Mouse (Mus musculus): ENCODE measurements at regions not wholly inside any gene's neighbourhood (a gene's known extent, or its start where the extent isn't known, plus 50 kb on each side); places are given as distances from the start of the nearest gene placed in this dataset.

- intact Hi-C loops (cut with DNase I) = loop anchor here (10.0 kb wide), 1 partner anchor 722 kb away; no protein-coding TSS in a partner anchor
- DNase-seq (ENCODE audit: low spot score in 2 of 2) = no peak
Measured at GRCm38 (mm10) chr17:9756675-9757074, 87.2 kb upstream of the Pabpc6 start.

- intact Hi-C loops (cut with DNase I) = loop anchor here (10.0 kb wide), 1 partner anchor 721 kb away; no protein-coding TSS in a partner anchor
- DNase-seq (ENCODE audit: low spot score in 2 of 2) = peak; percentile 62 to 79
Measured at GRCm38 (mm10) chr17:9756196-9756595, 86.7 kb upstream of the Pabpc6 start.

GRCm38 (mm10) chr17:9755576-9755975, 86.1 kb upstream of the Pabpc6 start:
- no peak for DNase-seq (ENCODE audit: low spot score in 2 of 2)
- intact Hi-C loops (cut with DNase I) = loop anchor here (10.0 kb wide), 1 partner anchor 721 kb away; no protein-coding TSS in a partner anchor

GRCm38 (mm10) chr17:9754884-9755405, 85.4 kb upstream of the Pabpc6 start:
- intact Hi-C loops (cut with DNase I) = loop anchor here (10.0 kb wide), 1 partner anchor 720 kb away; no protein-coding TSS in a partner anchor
- no peak for DNase-seq (ENCODE audit: low spot score in 2 of 2)

- intact Hi-C loops (cut with DNase I) = loop anchor here (10.0 kb wide), 1 partner anchor 718 kb away; no protein-coding TSS in a partner anchor
- no peak for DNase-seq (ENCODE audit: low spot score in 2 of 2)
Measured at GRCm38 (mm10) chr17:9752848-9753247, 83.3 kb upstream of the Pabpc6 start.

- DNase-seq (ENCODE audit: low spot score in 2 of 2) = peak in 1 of 2 experiments; percentile 28
- intact Hi-C loops (cut with DNase I) = loop anchor here (10.0 kb wide), 1 partner anchor 717 kb away; no protein-coding TSS in a partner anchor
Measured at GRCm38 (mm10) chr17:9751348-9752170, 82.0 kb upstream of the Pabpc6 start.

- DNase-seq (ENCODE audit: low spot score in 2 of 2) = no peak
- intact Hi-C loops (cut with DNase I) = loop anchor here (10.0 kb wide), 1 partner anchor 715 kb away; no protein-coding TSS in a partner anchor
Measured at GRCm38 (mm10) chr17:9750046-9750445, 80.5 kb upstream of the Pabpc6 start.

GRCm38 (mm10) chr17:9749301-9749700, 79.8 kb upstream of the Pabpc6 start:
- intact Hi-C loops (cut with DNase I) = no loop called here
- no peak for DNase-seq (ENCODE audit: low spot score in 2 of 2)

- intact Hi-C loops (cut with DNase I) = no loop called here
- no peak for DNase-seq (ENCODE audit: low spot score in 2 of 2)
Measured at GRCm38 (mm10) chr17:9747893-9748292, 78.4 kb upstream of the Pabpc6 start.

GRCm38 (mm10) chr17:9743342-9743741, 73.8 kb upstream of the Pabpc6 start:
- no peak for DNase-seq (ENCODE audit: low spot score in 2 of 2)
- intact Hi-C loops (cut with DNase I) = no loop called here

GRCm38 (mm10) chr17:9741321-9741720, 71.8 kb upstream of the Pabpc6 start:
- intact Hi-C loops (cut with DNase I) = no loop called here
- DNase-seq (ENCODE audit: low spot score in 2 of 2) = no peak

GRCm38 (mm10) chr17:9729020-9729419, 59.5 kb upstream of the Pabpc6 start:
- intact Hi-C loops (cut with DNase I) = no loop called here
- DNase-seq (ENCODE audit: low spot score in 2 of 2) = peak in 1 of 2 experiments; percentile 10

GRCm38 (mm10) chr17:9725704-9726469, 56.4 kb upstream of the Pabpc6 start:
- peak; percentile 46 to 58 for DNase-seq (ENCODE audit: low spot score in 2 of 2)
- intact Hi-C loops (cut with DNase I) = no loop called here

GRCm38 (mm10) chr17:9723484-9723883, 54.0 kb upstream of the Pabpc6 start:
- intact Hi-C loops (cut with DNase I) = no loop called here
- DNase-seq (ENCODE audit: low spot score in 2 of 2) = no peak

GRCm38 (mm10) chr17:9722709-9723108, 53.2 kb upstream of the Pabpc6 start:
- intact Hi-C loops (cut with DNase I) = no loop called here
- no peak for DNase-seq (ENCODE audit: low spot score in 2 of 2)
